Mouse (Mus musculus) embryonic facial prominence, embryonic 13.5 days (tissue): ENCODE results near the gene Fam43a. TPM values are rescaled to one million over a fixed set of nuclear protein-coding genes. Genes with fewer than 3 reads are reported as not detected.

Source experiments
- ATAC-seq: fragments of 200-750 bp; cut with Nextera tagmentation; 2 replicates; pipeline ENCODE4 v1.8.0; 2017; ENCODE audit warnings: low read depth; ENCODE audit not compliant: insufficient number of reproducible peaks, insufficient read depth, low FRiP score, low TSS enrichment
- H3K27ac ChIP-seq: fragments of 300-500 bp; sonication (generic); 2 replicates; pipeline ENCODE4 v1.5.1; 2015; ENCODE audit warnings: moderate library complexity, mild to moderate bottlenecking, inconsistent platforms
- H3K27me3 ChIP-seq: fragments of 300-500 bp; sonication (generic); 2 replicates; pipeline ENCODE4 v1.6.1; 2015; ENCODE audit warnings: mild to moderate bottlenecking, inconsistent platforms
- H3K36me3 ChIP-seq: fragments of 300-500 bp; sonication (generic); 2 replicates; pipeline ENCODE4 v1.6.1; 2015; ENCODE audit warnings: mild to moderate bottlenecking, inconsistent platforms
- H3K4me1 ChIP-seq: fragments of 300-500 bp; sonication (generic); 2 replicates; pipeline ENCODE4 v1.6.1; 2015; ENCODE audit warnings: inconsistent platforms
- H3K4me2 ChIP-seq: fragments of 300-500 bp; sonication (generic); 2 replicates; pipeline ENCODE4 v1.6.1; 2015; ENCODE audit warnings: moderate library complexity, mild to moderate bottlenecking, inconsistent platforms
- H3K4me3 ChIP-seq: fragments of 300-500 bp; sonication (generic); 2 replicates; pipeline ENCODE4 v1.5.1; 2015; ENCODE audit warnings: mild to moderate bottlenecking, inconsistent platforms
- H3K9ac ChIP-seq: fragments of 300-500 bp; sonication (generic); 2 replicates; pipeline ENCODE4 v1.6.1; 2015; ENCODE audit warnings: mild to moderate bottlenecking, inconsistent platforms
- H3K9me3 ChIP-seq: fragments of 300-500 bp; sonication (generic); 2 replicates; pipeline ENCODE4 v1.6.1; 2016; ENCODE audit warnings: inconsistent platforms
- WGBS: fragments of 180-500 bp; shearing (Covaris S2); methylation state at CpG from one replicate; pipeline ENCODE4 v1.1.7; 2015; ENCODE audit warnings: mixed read lengths; 5-methylcytosine and 5-hydroxymethylcytosine counted together
- polyA plus RNA-seq: library from polyadenylated mRNA; unstranded; fragments of >200 nt; fragmentation: Nextera tagmentation; extraction: Ambion mirVana; gene quantifications from 2 replicates; pipeline ENCODE4 v1.2.1, GENCODE M21; 2015

The Fam43a gene
- polyA plus RNA-seq, 1 experiment from 2014 or later, result 13.2 TPM

DNA sequence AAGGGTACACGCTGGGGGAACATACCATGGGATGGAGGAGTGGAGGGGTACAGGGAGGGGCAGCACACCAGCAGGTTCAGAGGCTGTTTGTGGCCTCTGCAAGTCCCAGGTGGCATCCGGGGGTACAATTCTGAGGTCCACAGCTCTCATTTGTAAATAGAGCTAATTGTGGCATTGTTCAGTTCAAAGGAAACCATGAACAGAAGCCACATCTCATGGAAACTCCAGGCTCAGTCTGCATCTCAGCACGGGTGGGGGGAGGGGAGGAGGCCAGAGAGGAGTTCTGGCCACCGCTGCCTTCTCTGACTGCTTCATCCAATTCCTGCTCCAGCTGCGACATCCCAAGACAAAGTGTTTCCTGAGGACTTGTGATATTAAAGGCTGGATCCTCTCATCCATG is 14.6 kb downstream of the Fam43a start:
- no peak for ATAC-seq

DNA sequence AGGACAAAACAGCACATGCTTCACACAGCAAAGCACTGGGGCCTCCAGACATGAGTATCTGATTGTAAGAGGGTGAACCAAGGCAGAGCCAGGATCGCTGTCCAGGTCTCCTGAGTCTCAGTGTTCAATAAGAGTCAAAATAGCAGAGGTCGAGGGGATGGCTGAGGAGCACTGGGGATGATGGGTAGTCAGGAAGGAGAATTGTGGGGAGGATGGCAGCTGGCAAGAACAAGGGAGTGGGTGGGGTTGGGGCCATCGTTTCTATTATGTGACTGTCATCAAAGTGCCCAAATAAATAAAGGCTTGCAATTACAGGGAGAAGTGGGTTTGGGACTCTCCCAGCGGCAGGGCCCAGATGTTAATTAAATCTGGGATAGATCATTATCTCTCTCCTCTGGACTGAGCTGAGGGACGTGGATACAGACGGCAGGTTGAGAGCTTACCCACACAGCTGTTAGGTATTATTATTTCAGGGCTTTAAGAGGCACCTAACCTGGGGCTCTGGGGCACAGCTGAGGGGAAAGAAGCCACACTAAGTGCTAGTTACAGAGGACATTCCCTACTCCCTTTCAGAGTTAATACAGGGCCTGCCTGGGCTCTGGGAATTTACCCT is 15.3 kb downstream of the Fam43a start:
- no peak overlapping the region for H3K9ac ChIP-seq
- H3K27me3 ChIP-seq, result no peaks in the 10 kb centered on the region
- ATAC-seq, result no peak
- WGBS, result 22% methylated on average over 6 of the region's 6 CpGs
- H3K27ac ChIP-seq, result no peak overlapping the region
- peaks cover 9% of the 10 kb centered on the region; the same call in 1 of the 2 replicates for H3K4me1 ChIP-seq
- no peaks in the 10 kb centered on the region for H3K36me3 ChIP-seq
- H3K4me3 ChIP-seq, result no peak overlapping the region
- no peak overlapping the region for H3K4me2 ChIP-seq
- H3K9me3 ChIP-seq, result no peaks in the 10 kb centered on the region

More for the DNA sequence above, 14.6 kb downstream of the Fam43a start:
- no peaks in the 10 kb centered on the region for H3K27me3 ChIP-seq
- H3K4me1 ChIP-seq, result peaks cover 9% of the 10 kb centered on the region; the same call in 1 of the 2 replicates
- no peak overlapping the region for H3K9ac ChIP-seq
- no peaks in the 10 kb centered on the region for H3K9me3 ChIP-seq
- H3K27ac ChIP-seq, result no peak overlapping the region
- H3K4me2 ChIP-seq, result no peak overlapping the region
- WGBS, result 46% methylated on average over 5 of the region's 5 CpGs
- H3K36me3 ChIP-seq, result no peaks in the 10 kb centered on the region
- no peak overlapping the region for H3K4me3 ChIP-seq

DNA sequence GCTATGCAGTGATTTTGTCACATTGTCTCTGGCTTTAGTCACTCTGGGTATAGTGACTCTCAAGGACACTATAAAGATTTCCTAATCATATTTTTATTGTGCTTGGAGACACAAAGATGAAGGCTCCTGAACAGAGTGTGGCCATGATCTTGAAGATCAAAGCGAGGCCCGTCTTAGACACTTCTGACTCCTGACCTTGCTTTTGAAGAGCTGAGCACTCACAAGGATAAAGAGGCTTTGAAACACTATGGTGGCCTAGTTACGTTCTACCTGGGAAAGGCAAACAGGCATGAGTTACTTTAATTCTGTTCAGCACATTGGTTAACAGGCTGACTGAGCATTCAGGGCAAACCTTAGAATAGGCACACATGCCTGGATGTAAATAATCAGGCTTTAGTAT is 16.8 kb downstream of the Fam43a start:
- no peaks in the 10 kb centered on the region for H3K9me3 ChIP-seq
- 82% methylated on average over 3 of the region's 3 CpGs for WGBS
- ATAC-seq, result no peak
- H3K4me2 ChIP-seq, result no peak overlapping the region
- H3K9ac ChIP-seq, result no peak overlapping the region
- no peak overlapping the region for H3K4me3 ChIP-seq
- peaks cover 9% of the 10 kb centered on the region; the same call in 1 of the 2 replicates for H3K4me1 ChIP-seq
- no peaks in the 10 kb centered on the region for H3K27me3 ChIP-seq
- H3K36me3 ChIP-seq, result no peaks in the 10 kb centered on the region
- H3K27ac ChIP-seq, result no peak overlapping the region

DNA sequence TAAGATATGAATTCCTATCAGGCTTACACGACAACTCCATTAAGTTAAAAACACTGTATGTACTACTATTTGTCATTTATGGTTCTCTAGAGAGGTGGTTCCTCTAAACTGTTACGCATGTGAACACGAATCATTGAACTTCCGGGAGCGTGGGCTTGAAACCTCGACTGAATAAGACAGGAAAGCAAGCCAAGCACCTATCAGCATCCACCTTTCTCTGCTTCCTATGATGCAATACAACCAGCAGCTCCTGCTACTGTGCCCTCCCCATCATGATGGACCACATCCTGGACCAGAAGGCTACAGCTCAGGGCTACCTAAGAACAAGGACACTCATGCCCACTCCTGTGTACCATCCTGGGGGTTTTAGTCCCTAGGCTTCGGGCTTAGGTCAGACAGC is 24.1 kb downstream of the Fam43a start:
- ATAC-seq, result no peak
- WGBS, result 83% methylated on average over 7 of the region's 7 CpGs
- no peak overlapping the region for H3K27ac ChIP-seq
- H3K36me3 ChIP-seq, result no peaks in the 10 kb centered on the region
- H3K27me3 ChIP-seq, result no peaks in the 10 kb centered on the region
- no peaks in the 10 kb centered on the region for H3K9me3 ChIP-seq
- H3K4me2 ChIP-seq, result no peak overlapping the region
- 0 out of 2 replicates have a peak, but pooled peaks cover 3% of the 10 kb centered on the region for H3K4me1 ChIP-seq
- H3K4me3 ChIP-seq, result no peak overlapping the region
- no peak overlapping the region for H3K9ac ChIP-seq

DNA sequence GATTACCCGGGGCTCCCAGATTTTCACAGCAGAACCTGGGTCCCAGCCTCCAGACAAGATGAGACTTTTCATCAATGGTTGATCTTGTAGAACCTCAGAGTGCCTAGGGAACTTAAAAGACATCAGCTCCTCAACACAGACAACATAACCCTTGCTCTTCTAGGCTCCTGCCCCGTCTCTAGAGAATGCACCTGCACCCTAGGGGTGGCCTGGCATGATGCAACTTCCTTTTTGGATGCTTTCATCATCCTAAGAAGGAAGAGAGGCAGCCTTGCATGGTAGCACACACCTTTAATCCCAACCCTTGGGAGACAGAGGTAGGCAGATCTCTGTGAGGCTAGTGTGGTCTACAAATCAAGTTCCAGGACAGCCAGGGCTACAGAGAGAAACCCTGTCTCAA is 25.1 kb downstream of the Fam43a start:
- H3K9ac ChIP-seq, result no peak overlapping the region
- H3K9me3 ChIP-seq, result no peaks in the 10 kb centered on the region
- no peaks in the 10 kb centered on the region for H3K36me3 ChIP-seq
- no peak overlapping the region for H3K27ac ChIP-seq
- WGBS, result 70% methylated on average over 2 of the region's 2 CpGs
- H3K4me1 ChIP-seq, result 0 out of 2 replicates have a peak, but pooled peaks cover 3% of the 10 kb centered on the region
- ATAC-seq, result no peak
- no peaks in the 10 kb centered on the region for H3K27me3 ChIP-seq
- no peak overlapping the region for H3K4me3 ChIP-seq
- no peak overlapping the region for H3K4me2 ChIP-seq

DNA sequence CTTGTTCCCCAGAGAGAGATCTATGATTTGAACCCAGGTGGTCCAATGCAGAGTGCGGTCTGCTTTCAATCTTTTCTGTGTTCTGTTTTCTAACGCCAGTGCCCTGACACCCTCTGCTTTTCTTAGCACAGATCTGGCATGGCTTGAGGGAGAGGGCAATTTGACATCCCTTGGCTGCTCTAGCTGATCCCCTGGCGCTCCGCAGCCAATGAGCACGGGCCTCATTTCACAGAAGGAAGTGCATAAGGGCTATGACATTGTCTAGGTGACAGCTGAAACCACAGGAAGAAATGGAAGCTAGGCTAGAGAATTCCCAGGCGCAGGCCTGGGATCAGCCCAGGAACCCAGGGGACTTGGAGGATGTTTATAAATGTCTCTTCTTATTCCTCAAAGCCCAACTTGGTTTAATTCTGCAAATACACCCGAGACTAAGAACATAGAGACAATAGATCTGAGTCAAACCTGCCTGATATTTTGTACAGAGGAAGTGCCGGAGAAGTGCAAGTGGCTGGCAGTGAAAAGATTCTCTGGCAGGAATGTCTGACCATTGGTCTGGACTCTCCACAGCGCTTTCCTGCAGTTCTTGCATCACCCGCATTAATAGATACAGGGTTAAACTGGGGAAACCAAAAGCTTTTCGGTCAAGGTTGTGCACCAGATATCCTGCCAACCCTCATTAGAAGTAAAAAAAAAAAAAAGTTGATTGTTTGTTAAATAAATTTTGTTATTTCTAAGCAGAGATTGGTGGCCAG is 28.2 kb downstream of the Fam43a start:
- no peak overlapping the region for H3K9ac ChIP-seq
- no peaks in the 10 kb centered on the region for H3K9me3 ChIP-seq
- no peak overlapping the region for H3K4me3 ChIP-seq
- no peak overlapping the region for H3K27ac ChIP-seq
- ATAC-seq, result 0 out of 2 replicates have a peak, but pooled peaks have one; percentile 15
- no peaks in the 10 kb centered on the region for H3K36me3 ChIP-seq
- WGBS, result 54% methylated on average over 11 of the region's 11 CpGs
- no peaks in the 10 kb centered on the region for H3K27me3 ChIP-seq
- H3K4me2 ChIP-seq, result no peak overlapping the region
- 0 out of 2 replicates have a peak, but pooled peaks cover 3% of the 10 kb centered on the region for H3K4me1 ChIP-seq

DNA sequence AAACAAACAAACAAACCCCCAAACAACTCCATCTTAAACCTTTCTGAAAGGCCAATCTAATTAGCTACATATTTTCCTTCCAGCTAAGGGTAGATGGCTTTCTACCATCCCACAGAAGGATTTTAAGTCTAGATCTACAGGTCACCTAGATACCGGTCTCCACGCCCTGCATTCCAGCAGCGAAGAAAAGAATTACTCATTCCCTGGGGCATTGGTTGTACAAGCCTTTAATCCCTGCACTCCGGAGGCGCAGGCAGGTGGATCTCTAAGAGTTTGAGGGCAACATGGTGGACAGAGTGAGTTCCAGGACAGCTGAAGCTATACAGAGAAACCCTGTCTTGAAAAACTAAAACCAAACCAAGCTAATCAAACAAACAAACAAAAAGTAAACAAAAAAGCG is 28.9 kb downstream of the Fam43a start:
- Histone ChIP-seq H3K27me3 (no peaks in the 10 kb centered on the region), H3K9me3 (no peaks in the 10 kb centered on the region), H3K4me1 (0 out of 2 replicates have a peak, but pooled peaks cover 3% of the 10 kb centered on the region), H3K4me2 (no peak overlapping the region), H3K36me3 (no peaks in the 10 kb centered on the region), H3K9ac (no peak overlapping the region), H3K27ac (no peak overlapping the region), H3K4me3 (no peak overlapping the region)
- 28% methylated on average over 6 of the region's 6 CpGs for WGBS
- no peak for ATAC-seq

DNA sequence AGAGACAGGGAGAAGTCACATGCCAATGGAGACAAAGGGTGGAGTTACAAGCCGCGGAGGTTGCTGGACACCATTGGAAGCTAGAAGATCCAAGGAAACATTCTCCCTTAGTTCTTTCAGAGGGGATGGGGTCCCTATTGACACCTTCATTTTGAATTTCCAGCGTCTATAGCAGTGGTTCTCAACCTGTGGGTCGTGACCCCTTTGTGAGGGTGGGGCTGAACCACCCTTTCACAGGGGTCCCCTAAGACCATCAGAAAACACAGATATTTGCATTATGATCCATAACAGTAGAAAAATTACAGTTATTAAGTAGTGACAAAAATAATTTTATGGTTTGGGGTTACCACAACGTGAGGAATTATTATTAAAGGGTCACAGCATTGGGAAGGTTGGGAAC is 30.0 kb downstream of the Fam43a start:
- Histone ChIP-seq H3K27me3 (no peaks in the 10 kb centered on the region), H3K36me3 (no peaks in the 10 kb centered on the region), H3K9me3 (no peaks in the 10 kb centered on the region), H3K4me3 (no peak overlapping the region), H3K4me2 (no peak overlapping the region), H3K27ac (no peak overlapping the region), H3K4me1 (0 out of 2 replicates have a peak, but pooled peaks cover 3% of the 10 kb centered on the region), H3K9ac (no peak overlapping the region)
- ATAC-seq, result no peak
- WGBS, result 88% methylated on average over 5 of the region's 5 CpGs

DNA sequence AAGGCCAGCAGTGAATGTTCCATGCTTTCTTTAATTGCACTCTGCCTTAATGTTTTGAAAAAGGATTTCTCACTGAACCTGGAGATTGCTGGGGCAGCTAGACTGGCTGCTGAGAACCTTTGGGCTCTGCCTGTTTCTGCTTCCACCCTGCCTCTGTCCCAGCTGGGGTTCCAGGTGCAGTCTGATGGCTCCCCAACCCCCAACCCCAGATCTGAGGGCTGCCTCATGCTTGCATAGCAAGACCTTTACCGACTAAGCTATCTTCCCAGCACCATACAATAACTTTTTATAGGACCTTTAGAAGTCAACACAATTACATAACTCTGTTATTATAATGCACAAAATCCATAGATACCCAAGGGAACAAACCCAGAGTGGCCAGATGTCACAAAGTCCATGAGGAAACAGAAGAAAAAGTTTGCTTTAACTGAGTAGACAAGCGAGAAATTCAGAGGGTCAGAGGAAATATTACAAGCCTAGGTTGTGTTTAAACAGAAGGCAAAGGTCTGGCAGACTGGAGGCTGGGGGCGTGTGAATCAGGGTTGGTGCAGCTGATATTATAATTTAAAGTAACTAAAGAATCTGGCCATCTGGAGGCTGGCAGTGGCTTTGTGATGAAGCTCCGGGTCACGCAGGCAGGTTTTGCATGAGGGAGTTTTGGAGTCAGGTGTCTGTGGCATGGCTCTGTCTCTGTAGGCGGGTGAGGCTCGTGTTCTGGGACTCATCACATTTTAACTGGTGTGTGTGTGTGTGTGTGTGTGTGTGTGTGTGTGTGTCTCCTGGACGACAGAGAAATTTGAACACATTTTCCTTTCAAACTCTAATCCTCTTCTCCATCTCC is 34.6 kb downstream of the Fam43a start:
- Histone ChIP-seq H3K4me3 (no peak overlapping the region), H3K27me3 (no peaks in the 10 kb centered on the region), H3K4me2 (no peak overlapping the region), H3K4me1 (no peaks in the 10 kb centered on the region), H3K36me3 (no peaks in the 10 kb centered on the region), H3K27ac (no peak overlapping the region), H3K9ac (no peak overlapping the region), H3K9me3 (no peaks in the 10 kb centered on the region)
- no peak for ATAC-seq
- 51% methylated on average over 8 of the region's 8 CpGs for WGBS

DNA sequence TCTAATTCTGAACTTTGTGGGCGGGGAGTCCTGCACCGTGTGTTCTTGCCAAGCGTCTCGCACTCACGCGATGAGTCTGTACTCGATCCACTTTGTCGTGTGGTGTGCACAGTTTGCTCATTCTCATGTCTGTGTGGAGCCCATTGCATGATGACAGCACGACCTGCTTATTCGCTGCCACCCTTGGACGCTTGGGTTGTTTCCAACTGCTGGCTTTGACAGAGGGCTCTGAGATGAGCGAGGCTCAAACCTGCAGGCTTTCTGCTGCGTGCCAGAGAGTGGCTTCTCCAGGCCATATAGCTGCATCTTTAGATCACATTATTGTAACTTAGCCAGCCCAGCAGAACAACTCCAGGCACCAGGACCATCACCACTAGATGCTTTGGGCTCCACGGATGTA is 39.1 kb downstream of the Fam43a start:
- no peak overlapping the region for H3K27ac ChIP-seq
- no peak for ATAC-seq
- no peak overlapping the region for H3K9ac ChIP-seq
- no peaks in the 10 kb centered on the region for H3K4me1 ChIP-seq
- peaks cover 6% of the 10 kb centered on the region; the same call in 1 of the 2 replicates for H3K9me3 ChIP-seq
- no peak overlapping the region for H3K4me2 ChIP-seq
- H3K27me3 ChIP-seq, result no peaks in the 10 kb centered on the region
- H3K36me3 ChIP-seq, result no peaks in the 10 kb centered on the region
- no peak overlapping the region for H3K4me3 ChIP-seq
- WGBS, result 92% methylated on average over 14 of the region's 14 CpGs

DNA sequence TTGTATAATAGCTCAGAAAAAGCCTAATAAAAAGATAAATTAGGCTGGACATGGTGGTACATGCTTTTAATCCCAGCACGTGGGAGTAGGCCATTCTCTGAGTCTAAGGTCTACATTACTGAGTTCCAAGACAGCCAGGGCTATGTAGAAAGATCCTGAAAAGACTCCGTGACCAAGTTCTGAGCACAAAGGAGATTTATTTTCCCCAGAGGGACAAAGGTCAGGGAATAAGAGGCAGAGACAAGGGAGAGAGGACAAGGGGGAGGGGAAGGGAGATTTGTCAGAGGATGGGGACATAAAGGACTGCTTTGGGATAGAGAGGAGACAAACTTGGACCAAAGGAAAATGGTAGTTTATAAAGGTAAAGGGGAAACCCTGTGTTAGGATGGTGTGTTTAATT is 41.1 kb downstream of the Fam43a start:
- H3K27ac ChIP-seq, result no peak overlapping the region
- peaks cover 6% of the 10 kb centered on the region; the same call in 1 of the 2 replicates for H3K9me3 ChIP-seq
- no peak for ATAC-seq
- 58% methylated on average over 2 of the region's 2 CpGs for WGBS
- H3K27me3 ChIP-seq, result no peaks in the 10 kb centered on the region
- peaks cover 3% of the 10 kb centered on the region; the same call in 1 of the 2 replicates for H3K4me1 ChIP-seq
- H3K4me2 ChIP-seq, result no peak overlapping the region
- no peaks in the 10 kb centered on the region for H3K36me3 ChIP-seq
- no peak overlapping the region for H3K9ac ChIP-seq
- H3K4me3 ChIP-seq, result no peak overlapping the region
